Mouse (Mus musculus) CD4-positive, CD25-positive, alpha-beta regulatory T cell, adult 4 months (primary cell): ENCODE data around the gene Fam120b. TPM values are rescaled to one million over a fixed set of nuclear protein-coding genes. Genes with fewer than 3 reads are reported as not detected.
"Not testable (repeated sequence)": the region's sequence is repeated elsewhere in the genome, so short reads cannot be mapped to it uniquely, and the experiment has no call there.

Source experiments
- ATAC-seq: one replicate; pipeline ENCODE4 v1.8.0; 2017
- polyA plus RNA-seq, 2 experiments: library from polyadenylated mRNA; unstranded; fragments of 100-300 nt; shearing (Covaris generic); gene quantifications; one replicate each; pipeline ENCODE4 v1.2.1; 2017

The Fam120b gene
- polyA plus RNA-seq, 2 experiments from 2014 or later = 33.3 to 55.1 TPM

DNA sequence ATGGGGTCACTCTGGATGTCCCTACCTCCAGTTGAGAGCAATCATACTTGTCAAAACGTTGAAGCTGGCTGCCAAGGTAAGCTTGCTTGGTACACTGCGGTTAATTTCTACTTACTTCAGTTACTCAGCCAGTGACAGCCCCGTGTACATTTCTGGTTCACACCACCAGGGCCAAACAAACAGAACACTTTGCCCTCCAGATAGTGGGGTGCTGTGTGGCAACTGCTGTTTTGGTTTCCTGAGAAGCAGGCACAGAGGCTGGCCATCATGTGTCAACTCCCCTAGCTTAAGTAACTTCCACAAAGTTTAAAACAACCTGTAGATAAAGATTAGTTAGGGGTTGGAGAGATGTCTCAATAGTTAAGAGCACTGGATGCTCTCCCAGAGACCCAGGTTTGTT lies 38.7 kb downstream of the Fam120b start:
- ATAC-seq = no peak

DNA sequence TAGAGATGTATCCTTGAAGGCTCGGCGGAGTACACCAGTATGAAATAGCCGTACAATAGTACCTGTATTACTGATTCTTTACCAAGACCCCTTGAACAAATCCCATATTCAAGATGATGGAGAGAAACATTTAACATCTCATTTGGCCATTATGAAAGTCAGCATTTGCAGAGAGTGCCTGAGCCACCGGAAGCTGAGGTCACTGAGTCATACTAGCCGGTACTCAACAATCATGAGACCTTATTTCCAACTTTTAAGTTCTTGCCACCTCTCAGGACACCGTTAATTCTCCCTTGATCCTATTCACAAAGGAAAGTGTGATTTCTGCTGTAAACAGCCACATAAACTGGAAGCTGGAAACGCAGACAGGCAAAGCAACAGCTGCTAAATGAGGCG lies 44.1 kb downstream of the Fam120b start:
- no peak for ATAC-seq

GRCm38 (mm10) chr17:15440463-15441121 lies 44.6 kb downstream of the Fam120b start:
- no peak for ATAC-seq

DNA sequence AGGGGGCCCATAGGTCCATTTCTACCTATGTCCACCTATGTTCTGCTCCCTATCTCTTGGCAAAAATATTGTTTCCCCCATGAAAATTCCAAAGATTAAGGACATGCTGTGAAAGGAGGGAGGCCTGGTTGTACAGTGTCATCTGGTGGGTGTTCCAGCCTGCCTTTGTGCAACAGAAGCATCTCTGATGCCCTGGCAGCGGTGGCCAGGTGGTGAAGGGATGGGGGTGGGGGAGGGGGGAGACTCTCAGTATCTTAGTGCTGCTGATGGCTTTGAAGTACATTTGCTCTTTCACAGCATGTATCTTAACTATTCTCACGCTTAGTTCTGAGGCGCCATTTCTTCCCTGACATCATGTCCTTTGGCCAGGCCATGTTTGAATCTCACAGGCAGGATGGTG lies 49.4 kb downstream of the Fam120b start:
- no peak for ATAC-seq

DNA sequence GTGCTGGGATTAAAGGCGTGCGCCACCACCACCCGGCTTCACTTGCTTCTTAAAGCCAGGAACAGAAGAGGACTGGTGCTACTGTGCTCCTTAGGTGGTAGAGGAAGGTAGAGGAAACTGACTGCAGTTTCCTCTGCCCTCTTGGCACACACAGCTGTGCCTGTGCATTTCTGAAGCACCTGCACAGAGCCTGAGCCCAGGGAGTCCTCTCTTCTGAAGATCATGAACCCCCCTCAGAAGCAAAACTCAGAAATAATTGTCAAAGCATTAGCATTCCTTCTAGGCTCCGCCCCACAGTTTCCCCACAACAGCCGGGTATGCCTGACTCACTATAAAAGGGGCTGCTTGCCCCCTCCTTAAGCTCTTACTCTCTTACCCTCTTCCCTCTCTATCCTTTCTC lies 51.8 kb downstream of the Fam120b start:
- ATAC-seq = no peak

GRCm38 (mm10) chr17:15449144-15449543 lies 53.1 kb downstream of the Fam120b start:
- not testable (repeated sequence) for ATAC-seq

DNA sequence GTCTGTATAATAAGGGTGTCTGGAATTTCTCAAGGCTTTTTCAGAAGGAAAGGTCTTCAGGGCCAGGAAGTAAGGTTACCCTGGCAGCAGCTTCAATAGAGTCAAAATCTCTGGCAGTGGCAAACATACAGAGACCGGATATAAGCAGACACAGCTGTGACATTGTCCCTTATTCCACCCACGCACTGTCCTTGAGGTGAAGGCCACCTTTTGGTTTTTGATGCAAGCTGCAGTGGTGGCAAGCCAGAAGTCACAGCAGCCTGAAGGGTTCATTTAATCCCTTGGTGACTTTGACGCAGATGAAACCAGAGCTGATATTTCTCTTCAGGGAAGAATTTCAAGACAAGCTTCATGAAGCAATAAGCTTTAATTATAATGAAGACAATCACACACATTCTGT lies 53.6 kb downstream of the Fam120b start:
- no peak for ATAC-seq

GRCm38 (mm10) chr17:15455203-15455602 lies 59.2 kb downstream of the Fam120b start:
- no peak for ATAC-seq

DNA sequence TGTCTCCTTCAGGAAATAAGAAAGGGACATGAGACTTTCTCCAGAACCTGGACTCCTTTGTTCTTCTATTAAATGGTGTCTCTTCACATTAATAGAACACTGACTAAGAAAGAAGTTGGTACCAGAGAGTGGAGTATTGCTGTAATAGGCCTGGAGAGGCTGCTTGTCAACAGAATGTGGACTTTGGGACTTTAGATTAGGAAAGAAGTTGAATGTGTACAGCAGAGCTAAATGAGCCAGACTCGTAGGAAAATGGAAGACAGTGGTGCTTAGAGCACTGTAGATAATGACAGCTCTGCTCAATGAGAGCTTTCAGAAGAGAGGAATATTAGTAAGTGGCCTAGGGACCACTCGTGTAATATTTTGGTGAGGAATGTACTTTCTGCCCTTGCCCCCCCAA lies 60.6 kb downstream of the Fam120b start:
- ATAC-seq = no peak

GRCm38 (mm10) chr17:15459761-15460160 lies 63.8 kb downstream of the Fam120b start:
- ATAC-seq = no peak

GRCm38 (mm10) chr17:15461921-15462495 lies 66.0 kb downstream of the Fam120b start:
- ATAC-seq = no peak

DNA sequence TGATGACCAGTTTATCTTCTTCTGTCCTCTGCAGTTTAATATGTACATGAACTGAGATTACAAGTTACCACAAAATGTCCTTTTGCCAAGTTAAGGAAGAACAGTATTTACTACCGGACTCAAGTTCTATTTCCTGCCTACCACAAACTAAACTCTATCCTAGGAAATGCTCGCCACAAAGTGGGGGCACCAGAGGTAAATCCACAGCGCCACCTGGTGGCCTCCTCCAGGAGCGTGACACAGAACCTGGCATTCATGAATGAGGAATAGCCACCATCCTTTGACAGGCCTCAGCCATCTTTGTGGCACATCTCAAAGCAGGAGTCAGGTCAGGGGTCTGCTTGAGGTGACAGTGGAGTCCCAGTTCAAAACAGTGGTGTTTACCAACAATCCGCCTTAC lies 71.7 kb downstream of the Fam120b start:
- ATAC-seq = peak; percentile 85

DNA sequence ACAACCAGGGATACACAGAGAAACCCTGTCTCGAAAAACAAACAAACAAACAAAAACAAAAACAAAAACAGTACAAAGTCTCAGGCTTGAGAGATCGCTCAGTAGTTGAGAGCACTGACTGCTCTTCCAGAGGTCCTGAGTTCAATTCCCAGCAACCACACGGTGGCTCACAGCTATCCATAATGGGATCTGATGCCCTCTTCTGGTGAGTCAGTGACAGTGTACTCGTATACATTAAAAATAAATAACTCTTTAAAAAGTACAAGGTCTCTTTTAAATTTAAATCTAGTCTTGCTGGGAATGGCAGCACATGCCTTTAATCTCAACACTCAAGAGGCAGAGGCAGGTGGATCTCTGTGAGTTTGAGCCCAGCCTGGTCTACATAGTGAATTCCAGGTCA lies 76.7 kb downstream of the Fam120b start:
- ATAC-seq = no peak

Other genes with a start within 250 kb of the Fam120b start
- under 1 TPM in 1 of 2 experiments, not detected in 1; 0.81 TPM for gene Dll1, start 19.3 kb upstream of the Fam120b start, polyA plus RNA-seq
- 100 to 1,000 TPM; 317 to 371 TPM for gene Psmb1, start 103.5 kb downstream of the Fam120b start, polyA plus RNA-seq
- 10 to 100 TPM; 49.0 to 56.6 TPM for gene Tbp, start 103.7 kb downstream of the Fam120b start, polyA plus RNA-seq
- 10 to 100 TPM; 17.1 to 36.0 TPM for gene Pdcd2, start 131.1 kb downstream of the Fam120b start, polyA plus RNA-seq
- 10 to 100 TPM in 1 of 2 experiments, 1 to 10 TPM in 1; 5.7 to 10.6 TPM for gene Prdm9, start 168.2 kb downstream of the Fam120b start, polyA plus RNA-seq